Mouse (Mus musculus): ENCODE data around the gene D430041D05Rik.

The D430041D05Rik gene

GRCm38 (mm10) chr2:104335824-104336223 is 75.0 kb downstream of the D430041D05Rik start:
- DNase-seq: no peak

GRCm38 (mm10) chr2:104333952-104334351 is 76.9 kb downstream of the D430041D05Rik start:
- peak; percentile 30 to 33 for DNase-seq

GRCm38 (mm10) chr2:104332707-104333106 is 78.1 kb downstream of the D430041D05Rik start:
- DNase-seq: peak; percentile 46 to 49

- no peak for DNase-seq
These were observed 79.6 kb downstream of the D430041D05Rik start for GRCm38 (mm10) chr2:104331261-104331660.

GRCm38 (mm10) chr2:104327116-104327794 is 83.6 kb downstream of the D430041D05Rik start:
- peak in 1 of 2 experiments; percentile 1 for DNase-seq

GRCm38 (mm10) chr2:104323773-104324172 is 87.0 kb downstream of the D430041D05Rik start:
- no peak for DNase-seq

GRCm38 (mm10) chr2:104323351-104323750 is 87.5 kb downstream of the D430041D05Rik start:
- DNase-seq: no peak

- peak; percentile 54 to 62 for DNase-seq
These were observed 90.7 kb downstream of the D430041D05Rik start for GRCm38 (mm10) chr2:104320061-104320624.

GRCm38 (mm10) chr2:104319443-104319842 is 91.4 kb downstream of the D430041D05Rik start:
- DNase-seq: peak; percentile 51 to 52

- peak; percentile 72 to 80 for DNase-seq
These were observed 91.9 kb downstream of the D430041D05Rik start for GRCm38 (mm10) chr2:104318881-104319280.

- DNase-seq: peak; percentile 86 to 94
These were observed 92.6 kb downstream of the D430041D05Rik start for GRCm38 (mm10) chr2:104318259-104318658.

- peak in 1 of 2 experiments; percentile 45 for DNase-seq
These were observed 93.2 kb downstream of the D430041D05Rik start for GRCm38 (mm10) chr2:104317631-104318030.

GRCm38 (mm10) chr2:104316483-104316882 is 94.3 kb downstream of the D430041D05Rik start:
- peak; percentile 73 to 83 for DNase-seq

GRCm38 (mm10) chr2:104313246-104313645 is 97.6 kb downstream of the D430041D05Rik start:
- no peak for DNase-seq

GRCm38 (mm10) chr2:104307102-104307501 is 103.7 kb downstream of the D430041D05Rik start:
- DNase-seq: peak; percentile 40 to 56

GRCm38 (mm10) chr2:104305722-104306121 is 105.1 kb downstream of the D430041D05Rik start:
- DNase-seq: peak; percentile 33 to 55

- no peak for DNase-seq
These were observed 110.9 kb downstream of the D430041D05Rik start for GRCm38 (mm10) chr2:104299912-104300311.

GRCm38 (mm10) chr2:104299160-104299559 is 111.7 kb downstream of the D430041D05Rik start:
- DNase-seq: peak in 1 of 2 experiments; percentile 45

- no peak for DNase-seq
These were observed 124.0 kb downstream of the D430041D05Rik start for GRCm38 (mm10) chr2:104286821-104287220.

- no peak for DNase-seq
These were observed 127.3 kb downstream of the D430041D05Rik start for GRCm38 (mm10) chr2:104283401-104283955.

GRCm38 (mm10) chr2:104282835-104283234 is 128.0 kb downstream of the D430041D05Rik start:
- peak in 1 of 2 experiments; percentile 48 for DNase-seq

- no peak for DNase-seq
These were observed 143.8 kb downstream of the D430041D05Rik start for GRCm38 (mm10) chr2:104267049-104267448.

- DNase-seq: no peak
These were observed 149.1 kb downstream of the D430041D05Rik start for GRCm38 (mm10) chr2:104261741-104262067.

Data from cerebellum, postnatal 10 days (tissue).